ENCODE assay signal across 13 mouse cellular contexts in the genomic region with DNA sequence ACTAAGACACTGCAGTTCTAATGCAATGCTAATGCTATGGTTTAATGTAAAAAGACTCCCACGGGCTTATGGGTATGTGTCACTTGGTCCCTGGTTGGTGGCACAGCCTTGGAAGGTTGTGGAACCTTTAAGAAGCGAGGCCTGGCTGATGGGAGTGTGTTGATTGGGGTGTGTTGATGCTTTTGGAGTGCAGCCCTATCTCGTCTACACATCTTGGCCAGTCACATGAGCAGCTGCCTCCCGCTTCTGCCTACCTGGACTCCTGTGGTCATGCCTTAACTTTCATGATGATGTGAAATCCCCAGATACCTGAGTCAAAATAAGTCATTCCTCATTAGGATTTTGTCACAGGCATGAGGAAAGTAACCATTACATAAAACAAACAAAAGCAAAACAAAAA.
"Had no signal": no experiment of that assay in that cellular context is flagged by ENCODE, and none has a peak within 500 bp of the region (broad histone marks: within the 10 kb centered on the region; RNA-seq: fewer than 3 reads in every experiment).

No protein-coding gene starts in this region.

- H3K27ac ChIP-seq: left cerebral cortex, adult 2 months; limb, embryonic 15.5 days; lung, embryonic 15.5 days; macrophage; midbrain, embryonic 12.5 days had no signal

- H3K4me2 ChIP-seq: limb, embryonic 15.5 days; lung, embryonic 15.5 days; midbrain, embryonic 12.5 days had no signal

- ATAC-seq: inflammation-experienced regulatory T-cells, adult 6 months; intestine, postnatal 0 days; midbrain, embryonic 16.5 days had no signal

- DNase-seq: kidney, adult 8-10 months; kidney, postnatal 25 days; lung, postnatal 14 days; right cerebral cortex, postnatal 14 days had no signal

- H3K4me3 ChIP-seq: left cerebral cortex, adult 2 months; limb, embryonic 15.5 days; lung, embryonic 15.5 days; megakaryocyte, embryonic 14.5 days; midbrain, embryonic 12.5 days had no signal

- H3K9ac ChIP-seq: limb, embryonic 15.5 days; lung, embryonic 15.5 days; midbrain, embryonic 12.5 days had no signal

- H3K27me3 ChIP-seq: limb, embryonic 15.5 days; lung, embryonic 15.5 days; megakaryocyte, embryonic 14.5 days; midbrain, embryonic 12.5 days had no signal

- H3K9me3 ChIP-seq: limb, embryonic 15.5 days; lung, embryonic 15.5 days; megakaryocyte, embryonic 14.5 days; midbrain, embryonic 12.5 days had no signal
